Mouse (Mus musculus) liver, postnatal 0 days (tissue): Measurements from ENCODE around the gene Kcna2.

Source experiments
- CTCF ChIP-seq: sonication (generic); IDR thresholded peaks from 2 replicates; pipeline ENCODE4 v1.5.1; 2016; ENCODE audit warnings: antibody characterized with exemption, low read depth
- EP300 ChIP-seq: IDR thresholded peaks from 2 replicates; pipeline ENCODE4 v1.6.1; 2016; ENCODE audit warnings: antibody characterized with exemption, low read depth, mild to moderate bottlenecking

DNA sequence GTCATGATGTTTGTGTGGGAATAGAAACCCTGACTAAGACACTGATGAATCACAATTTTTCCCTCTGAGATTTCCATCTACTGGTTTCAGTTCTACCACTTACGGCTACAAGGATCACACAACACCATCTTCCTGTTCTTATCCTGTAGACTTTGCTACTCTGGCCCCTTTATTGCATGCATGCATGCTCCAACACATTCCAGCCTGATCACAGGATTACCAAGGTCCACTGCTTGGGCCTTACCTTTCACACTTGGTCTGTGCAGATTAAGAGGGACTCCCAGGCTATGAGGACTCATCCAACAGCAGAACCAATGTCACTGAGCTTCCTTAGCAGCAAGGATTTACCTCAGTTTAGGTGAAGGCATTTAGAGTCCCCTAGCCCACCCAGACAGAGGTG lies 25.2 kb upstream of the Kcna2 start:
- no peak for TF ChIP-seq EP300
- TF ChIP-seq CTCF, result no peak
